Mouse (Mus musculus): ENCODE data around the gene Snd1. TPM values are rescaled to one million over a fixed set of nuclear protein-coding genes. Genes with fewer than 3 reads are reported as not detected.

Gene Snd1
- polyA plus RNA-seq, 2 experiments: 104 to 120 TPM

DNA sequence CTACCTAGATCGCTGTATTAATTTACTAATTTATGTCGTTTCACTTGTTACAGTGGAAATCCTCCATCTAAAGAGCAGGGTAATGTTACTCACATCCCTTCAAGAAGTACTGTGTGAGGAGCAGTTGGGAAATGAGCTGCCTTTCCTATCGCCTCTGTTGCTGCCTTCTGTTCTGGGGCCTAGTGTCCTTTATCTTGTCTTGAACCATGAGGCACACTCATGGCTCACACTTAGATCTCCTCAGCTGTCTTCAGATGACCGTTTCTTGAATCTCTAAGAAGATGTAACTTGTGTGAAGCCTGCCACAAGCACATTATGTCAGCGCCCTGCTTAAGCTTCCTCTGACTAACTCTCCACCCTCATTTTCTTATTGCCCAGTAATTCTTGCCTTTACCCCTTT lies 147.0 kb downstream of the Snd1 start:
- no peak for DNase-seq (ENCODE audit: low spot score)
- no peak for TF ChIP-seq POLR2A (IDR thresholded peaks at IDR 0.05; ENCODE audit: borderline replicate concordance, extremely low read depth, insufficient read depth, insufficient read length)
- Histone ChIP-seq H3K27ac (replicated peaks; ENCODE audit: low read depth, low read length) (no peak overlapping the region), H3K4me3 (replicated peaks; ENCODE audit: low read length) (no peak overlapping the region), H3K4me1 (ENCODE audit: control insufficient read depth, insufficient read depth, low read length) (peaks cover 10% of the 10 kb centered on the region), H3K9me3 (ENCODE audit: control insufficient read depth, low read length) (no peaks in the 10 kb centered on the region), H3K9ac (ENCODE audit: low read depth, low read length, severe bottlenecking) (no peak overlapping the region), H3K36me3 (ENCODE audit: control insufficient read depth, insufficient read depth, low read length) (peaks cover 10% of the 10 kb centered on the region), H3K4me2 (replicated peaks; ENCODE audit: low read depth, low read length, severe bottlenecking) (no peak overlapping the region), H3K27me3 (ENCODE audit: control insufficient read depth, insufficient read depth, low read length) (no peaks in the 10 kb centered on the region)
- WGBS: 84% methylated on average over 5 of the region's 5 CpGs
- ATAC-seq (ENCODE audit: low FRiP score, low read depth): no peak

DNA sequence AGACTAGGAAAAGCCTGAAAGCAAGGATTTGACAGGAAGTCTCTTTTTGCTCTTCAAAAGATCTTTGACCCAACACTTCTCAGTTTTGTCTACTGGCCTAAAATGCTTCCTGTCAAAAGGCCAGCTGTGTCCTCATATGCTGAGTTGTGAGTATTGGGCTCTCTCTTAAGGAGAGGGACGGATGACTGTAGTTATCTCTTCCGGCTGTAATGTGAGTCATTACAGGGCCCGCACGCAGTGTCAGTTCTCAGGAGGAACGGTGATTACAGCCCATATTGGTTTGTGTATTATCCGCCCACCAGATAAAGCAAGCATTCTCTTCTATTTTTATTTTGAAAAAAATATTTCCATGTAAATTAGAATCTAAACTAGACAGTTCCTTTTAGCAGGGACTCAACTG lies 147.6 kb downstream of the Snd1 start:
- 82% methylated on average over 6 of the region's 6 CpGs for WGBS

DNA sequence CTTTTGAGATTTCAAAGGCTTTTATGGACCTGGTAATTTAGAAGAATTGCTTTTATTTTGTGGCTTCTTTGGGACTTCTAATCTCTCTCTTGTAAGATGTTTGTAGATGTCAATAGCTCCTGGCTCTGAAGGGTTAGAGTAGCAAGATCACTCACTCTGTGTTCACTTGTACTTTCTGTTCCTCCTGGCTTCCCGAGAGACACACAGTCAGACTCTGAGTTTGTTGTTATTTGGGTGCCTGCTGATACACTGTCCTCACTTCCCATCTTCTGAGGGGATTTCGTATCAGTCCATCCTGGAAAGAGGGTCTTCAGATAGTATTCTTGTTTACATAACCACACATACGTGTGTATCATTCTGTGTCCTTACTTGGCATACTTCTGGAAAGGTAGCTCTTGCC lies 148.0 kb downstream of the Snd1 start:
- H3K4me1 ChIP-seq (ENCODE audit: control insufficient read depth, insufficient read depth, low read length): peaks cover 10% of the 10 kb centered on the region
- H3K4me3 ChIP-seq (replicated peaks; ENCODE audit: low read length): no peak overlapping the region
- WGBS: 80% methylated on average over 3 of the region's 3 CpGs
- DNase-seq (ENCODE audit: low spot score) (no peak), ATAC-seq (ENCODE audit: low FRiP score, low read depth) (no peak)
- H3K4me2 ChIP-seq (replicated peaks; ENCODE audit: low read depth, low read length, severe bottlenecking): no peak overlapping the region
- no peak overlapping the region for H3K9ac ChIP-seq (ENCODE audit: low read depth, low read length, severe bottlenecking)
- no peaks in the 10 kb centered on the region for H3K9me3 ChIP-seq (ENCODE audit: control insufficient read depth, low read length)
- peaks cover 20% of the 10 kb centered on the region for H3K36me3 ChIP-seq (ENCODE audit: control insufficient read depth, insufficient read depth, low read length)
- no peak for TF ChIP-seq POLR2A (IDR thresholded peaks at IDR 0.05; ENCODE audit: borderline replicate concordance, extremely low read depth, insufficient read depth, insufficient read length)
- H3K27me3 ChIP-seq (ENCODE audit: control insufficient read depth, insufficient read depth, low read length): no peaks in the 10 kb centered on the region
- no peak overlapping the region for H3K27ac ChIP-seq (replicated peaks; ENCODE audit: low read depth, low read length)

More for the DNA sequence above, 147.6 kb downstream of the Snd1 start:
- no peaks in the 10 kb centered on the region for H3K9me3 ChIP-seq (ENCODE audit: control insufficient read depth, low read length)
- H3K4me3 ChIP-seq (replicated peaks; ENCODE audit: low read length): no peak overlapping the region
- no peak overlapping the region for H3K9ac ChIP-seq (ENCODE audit: low read depth, low read length, severe bottlenecking)
- ATAC-seq (ENCODE audit: low FRiP score, low read depth): no peak
- DNase-seq (ENCODE audit: low spot score): no peak
- peaks cover 15% of the 10 kb centered on the region for H3K36me3 ChIP-seq (ENCODE audit: control insufficient read depth, insufficient read depth, low read length)
- no peak for TF ChIP-seq POLR2A (IDR thresholded peaks at IDR 0.05; ENCODE audit: borderline replicate concordance, extremely low read depth, insufficient read depth, insufficient read length)
- no peak overlapping the region for H3K4me2 ChIP-seq (replicated peaks; ENCODE audit: low read depth, low read length, severe bottlenecking)
- H3K4me1 ChIP-seq (ENCODE audit: control insufficient read depth, insufficient read depth, low read length): peaks cover 10% of the 10 kb centered on the region
- H3K27me3 ChIP-seq (ENCODE audit: control insufficient read depth, insufficient read depth, low read length): no peaks in the 10 kb centered on the region
- no peak overlapping the region for H3K27ac ChIP-seq (replicated peaks; ENCODE audit: low read depth, low read length)

DNA sequence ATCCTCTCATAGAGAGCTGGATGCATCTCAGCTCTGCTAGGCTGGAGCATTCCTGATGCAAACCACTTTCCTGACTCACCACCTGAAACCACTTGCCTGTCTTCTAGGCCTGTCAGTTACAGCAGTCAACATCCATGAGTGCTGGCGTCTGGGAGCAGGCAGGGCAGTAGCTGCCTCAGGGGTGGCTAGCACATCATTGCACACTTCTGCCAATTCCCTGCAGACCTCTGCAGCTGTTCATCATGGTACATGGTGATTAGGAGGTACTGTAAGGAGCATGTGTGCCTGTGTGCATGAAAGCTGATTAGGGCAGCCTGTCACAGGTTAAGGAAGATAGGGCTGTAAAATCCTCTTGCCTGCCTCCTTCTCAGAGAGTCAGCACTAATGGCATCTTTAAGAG lies 153.5 kb downstream of the Snd1 start:
- no peaks in the 10 kb centered on the region for H3K9me3 ChIP-seq (ENCODE audit: control insufficient read depth, low read length)
- no peak for DNase-seq (ENCODE audit: low spot score)
- no peak overlapping the region for H3K4me3 ChIP-seq (replicated peaks; ENCODE audit: low read length)
- H3K4me1 ChIP-seq (ENCODE audit: control insufficient read depth, insufficient read depth, low read length): peaks cover 3% of the 10 kb centered on the region; the same call in 1 of the 2 replicates
- H3K27ac ChIP-seq (replicated peaks; ENCODE audit: low read depth, low read length): no peak overlapping the region
- TF ChIP-seq POLR2A (IDR thresholded peaks at IDR 0.05; ENCODE audit: borderline replicate concordance, extremely low read depth, insufficient read depth, insufficient read length): no peak
- no peak overlapping the region for H3K9ac ChIP-seq (ENCODE audit: low read depth, low read length, severe bottlenecking)
- no peak for ATAC-seq (ENCODE audit: low FRiP score, low read depth)
- H3K36me3 ChIP-seq (ENCODE audit: control insufficient read depth, insufficient read depth, low read length): peaks cover 20% of the 10 kb centered on the region
- no peak overlapping the region for H3K4me2 ChIP-seq (replicated peaks; ENCODE audit: low read depth, low read length, severe bottlenecking)
- H3K27me3 ChIP-seq (ENCODE audit: control insufficient read depth, insufficient read depth, low read length): no peaks in the 10 kb centered on the region
- WGBS: 32% methylated on average over 1 of the region's 1 CpGs

DNA sequence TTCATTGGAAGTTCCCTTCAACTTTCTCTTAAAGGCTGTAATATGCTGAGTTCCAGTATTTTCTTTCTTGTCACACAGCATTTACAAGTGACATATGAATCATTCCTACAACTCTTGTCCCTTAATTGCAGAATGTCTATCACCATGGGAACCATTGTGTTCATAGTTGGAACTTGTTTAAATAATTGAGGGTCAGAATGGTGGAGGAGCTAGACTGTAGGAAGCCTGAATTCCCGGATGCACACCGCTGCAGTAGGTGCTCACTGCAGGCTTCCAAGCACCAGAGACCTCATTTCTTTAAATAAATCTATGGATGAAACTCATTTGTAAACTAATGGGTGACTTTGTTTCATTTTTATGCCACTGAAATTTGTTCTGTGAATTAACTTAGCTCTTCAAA lies 154.9 kb downstream of the Snd1 start:
- Histone ChIP-seq H3K9me3 (ENCODE audit: control insufficient read depth, low read length) (no peaks in the 10 kb centered on the region), H3K4me1 (ENCODE audit: control insufficient read depth, insufficient read depth, low read length) (peaks cover 14% of the 10 kb centered on the region; the same call in 1 of the 2 replicates), H3K27ac (replicated peaks; ENCODE audit: low read depth, low read length) (no peak overlapping the region), H3K9ac (ENCODE audit: low read depth, low read length, severe bottlenecking) (no peak overlapping the region), H3K36me3 (ENCODE audit: control insufficient read depth, insufficient read depth, low read length) (peaks cover 20% of the 10 kb centered on the region), H3K27me3 (ENCODE audit: control insufficient read depth, insufficient read depth, low read length) (no peaks in the 10 kb centered on the region), H3K4me2 (replicated peaks; ENCODE audit: low read depth, low read length, severe bottlenecking) (no peak overlapping the region), H3K4me3 (replicated peaks; ENCODE audit: low read length) (no peak overlapping the region)
- no peak for DNase-seq (ENCODE audit: low spot score)
- no peak for TF ChIP-seq POLR2A (IDR thresholded peaks at IDR 0.05; ENCODE audit: borderline replicate concordance, extremely low read depth, insufficient read depth, insufficient read length)
- no peak for ATAC-seq (ENCODE audit: low FRiP score, low read depth)
- 84% methylated on average over 2 of the region's 2 CpGs for WGBS

DNA sequence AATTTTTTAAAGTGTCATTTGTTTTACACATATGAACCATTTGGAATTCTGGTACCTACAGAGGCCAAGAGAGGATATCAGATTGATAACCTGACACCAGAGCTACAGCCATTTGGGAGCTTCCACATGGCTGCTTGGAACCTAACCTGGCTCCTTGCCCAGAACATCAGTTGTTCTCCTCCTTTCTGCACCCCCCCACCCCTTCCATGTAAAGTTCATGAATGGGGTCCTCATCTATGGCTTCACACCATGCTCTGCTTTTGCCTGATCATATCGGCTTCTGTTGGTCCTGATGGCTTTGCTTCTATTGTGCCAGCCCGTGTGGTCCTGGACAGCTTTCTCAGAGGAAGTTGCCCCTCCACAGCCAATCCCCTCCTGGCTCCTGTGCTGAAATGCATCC lies 156.0 kb downstream of the Snd1 start:
- peaks cover 14% of the 10 kb centered on the region; the same call in 1 of the 2 replicates for H3K4me1 ChIP-seq (ENCODE audit: control insufficient read depth, insufficient read depth, low read length)
- TF ChIP-seq POLR2A (IDR thresholded peaks at IDR 0.05; ENCODE audit: borderline replicate concordance, extremely low read depth, insufficient read depth, insufficient read length): no peak
- no peak for ATAC-seq (ENCODE audit: low FRiP score, low read depth)
- H3K36me3 ChIP-seq (ENCODE audit: control insufficient read depth, insufficient read depth, low read length): peaks cover 19% of the 10 kb centered on the region
- H3K9ac ChIP-seq (ENCODE audit: low read depth, low read length, severe bottlenecking): no peak overlapping the region
- H3K27me3 ChIP-seq (ENCODE audit: control insufficient read depth, insufficient read depth, low read length): no peaks in the 10 kb centered on the region
- DNase-seq (ENCODE audit: low spot score): peak; percentile 27
- no peaks in the 10 kb centered on the region for H3K9me3 ChIP-seq (ENCODE audit: control insufficient read depth, low read length)
- no peak overlapping the region for H3K4me2 ChIP-seq (replicated peaks; ENCODE audit: low read depth, low read length, severe bottlenecking)
- no peak overlapping the region for H3K4me3 ChIP-seq (replicated peaks; ENCODE audit: low read length)
- no peak overlapping the region for H3K27ac ChIP-seq (replicated peaks; ENCODE audit: low read depth, low read length)
- WGBS: 88% methylated on average over 2 of the region's 2 CpGs
